Mouse (Mus musculus): ENCODE results near the gene Prune1. TPM values are rescaled to one million over a fixed set of nuclear protein-coding genes. Genes with fewer than 3 reads are reported as not detected.

The Prune1 gene
- 10 to 100 TPM; 36.5 to 38.3 TPM for total RNA-seq (2021)
- long read RNA-seq, experiment 1, transcript Prune1-201 (8 exons, 3,140 nt), result major isoform, 10 of 30 reads
- long read RNA-seq, experiment 1, partial matches to known transcripts, result 1 of 30 reads
- long read RNA-seq, experiment 1, other reads (novel, unspliced or antisense), result 19 of 30 reads
- long read RNA-seq, experiment 2, transcript Prune1-201 (8 exons, 3,140 nt), result major isoform, 36 of 67 reads
- long read RNA-seq, experiment 2, partial matches to known transcripts, result 4 of 67 reads
- long read RNA-seq, experiment 2, other reads (novel, unspliced or antisense), result 27 of 67 reads

DNA sequence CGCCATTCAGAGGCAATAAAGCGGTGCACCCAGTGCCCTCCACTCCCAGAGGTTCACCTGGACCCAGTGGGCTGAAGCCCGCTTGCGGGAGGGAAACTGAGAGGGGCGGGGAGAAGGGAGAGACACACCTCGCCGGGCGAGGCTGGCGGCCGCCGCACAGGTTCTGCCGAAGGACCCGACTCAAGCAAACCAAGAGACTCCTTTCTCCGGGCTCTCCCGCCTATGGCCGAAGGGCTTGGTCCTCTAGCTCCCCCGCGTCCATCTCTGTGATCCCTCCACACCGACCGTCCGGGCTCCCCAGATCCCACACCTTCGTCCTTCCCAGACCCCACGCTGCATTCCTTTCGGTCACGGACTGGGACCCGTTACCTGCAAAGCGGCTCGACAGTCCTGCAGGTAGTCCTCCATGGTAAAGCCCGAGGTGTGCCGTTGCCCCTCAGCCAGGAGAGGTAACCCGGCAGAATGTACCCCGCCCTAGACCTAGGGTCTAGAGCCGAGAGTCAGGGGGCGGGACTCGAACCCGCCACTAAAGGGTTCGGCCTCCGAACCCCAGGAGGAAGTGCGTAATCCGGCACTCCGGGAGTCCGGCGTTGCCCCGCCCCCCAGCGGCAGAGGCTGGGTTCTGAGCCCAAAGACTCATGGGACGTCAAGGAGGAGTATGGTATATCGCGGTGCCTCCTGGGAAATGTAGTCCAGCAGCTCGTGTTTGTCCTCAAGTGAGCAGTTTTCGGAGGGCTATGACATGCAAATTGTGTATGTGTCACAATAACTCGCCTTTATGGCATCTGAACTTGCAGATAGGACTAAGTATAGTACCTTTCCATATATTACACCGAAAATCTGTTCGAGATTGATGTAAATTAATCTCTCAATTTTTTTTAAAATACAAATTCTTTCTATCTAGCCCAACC is at the start of gene Prune1, which contains the start of gene Mindy1:
Gene Prune1 (minus strand): TSS at position 861 of the 911 bp plus-strand sequence.
Gene Mindy1 (plus strand): TSS at position 130 of the 911 bp plus-strand sequence.
- DNase-seq, result peak; percentile 98

DNA sequence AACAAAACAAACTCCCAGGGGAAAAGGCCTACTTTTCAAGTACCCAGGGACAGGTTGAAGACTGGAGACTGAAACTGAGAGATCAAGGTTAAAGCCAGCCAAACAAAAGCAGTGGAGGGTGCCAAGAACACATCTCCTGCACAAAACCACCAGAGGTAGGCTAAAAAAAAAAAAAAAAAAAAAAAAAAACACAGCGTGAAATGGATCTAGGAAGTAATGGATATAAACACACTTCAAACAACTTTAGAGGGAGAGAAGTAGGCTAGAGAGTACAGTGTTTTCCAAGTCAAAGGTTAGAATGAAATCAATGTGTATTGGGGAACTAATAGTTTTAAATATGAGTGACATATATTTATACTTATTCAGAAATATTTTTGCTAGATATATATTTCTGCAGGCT is 49.7 kb upstream of the Prune1 start:
- DNase-seq, result no peak

DNA sequence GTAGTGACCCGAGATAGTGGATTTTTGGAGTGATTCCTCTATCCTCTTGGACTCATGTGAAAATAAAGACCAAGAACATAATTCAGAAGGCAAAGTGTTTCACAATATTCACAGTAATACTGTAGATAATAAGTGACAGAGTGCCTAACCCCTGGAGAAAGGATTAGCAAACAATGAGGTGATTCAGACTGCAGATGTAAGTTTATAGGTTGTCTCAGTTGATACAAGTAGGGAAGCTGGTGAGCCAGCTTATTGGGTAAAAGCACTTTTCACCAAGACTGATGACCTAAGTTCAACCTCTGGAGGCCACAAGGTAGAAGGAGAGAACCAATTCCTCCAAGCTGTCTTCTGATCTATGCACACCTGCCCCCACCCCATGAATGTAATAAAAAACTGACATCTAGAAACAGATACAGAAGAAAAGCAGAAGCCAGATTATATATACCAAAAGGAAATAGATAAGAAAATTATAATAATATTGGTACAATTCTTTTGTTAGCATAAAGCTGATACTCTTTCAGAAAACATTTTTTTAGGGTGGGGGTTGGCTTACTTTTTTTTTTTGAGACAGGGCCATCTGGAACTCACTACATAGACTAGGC is 47.0 kb upstream of the Prune1 start:
- DNase-seq, result no peak

DNA sequence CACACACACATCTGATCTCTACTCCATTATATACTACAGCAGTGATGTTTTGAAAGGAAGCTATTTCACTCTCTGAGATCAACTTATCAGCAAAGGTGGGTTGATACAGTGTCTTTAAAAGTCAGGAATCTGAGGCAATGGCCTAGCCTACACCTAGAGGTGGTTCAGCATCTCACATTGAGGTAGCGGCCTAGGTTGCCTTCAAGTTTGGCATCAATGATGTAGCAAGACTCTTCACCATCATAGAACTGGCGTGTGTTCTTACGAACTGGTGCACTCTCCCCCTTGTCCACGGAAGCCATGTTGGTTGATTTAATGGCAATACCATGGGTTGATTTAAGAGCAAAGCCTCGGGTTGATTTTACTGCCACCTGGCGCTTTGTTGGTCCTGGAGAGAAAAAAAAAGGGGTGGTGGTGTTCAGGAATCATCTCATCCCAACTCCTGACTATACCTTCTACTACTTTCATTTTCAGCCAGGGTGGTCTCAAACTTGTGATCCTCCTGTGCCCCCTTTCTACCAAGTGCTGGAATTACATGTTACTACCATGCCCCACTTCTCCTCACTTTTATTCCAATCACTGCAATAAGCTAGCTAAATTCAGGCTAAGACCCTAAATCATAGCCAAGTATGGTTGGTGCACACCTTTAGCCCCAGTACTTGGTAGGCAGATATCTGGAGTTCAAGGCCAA is 42.7 kb upstream of the Prune1 start:
- no peak for DNase-seq

DNA sequence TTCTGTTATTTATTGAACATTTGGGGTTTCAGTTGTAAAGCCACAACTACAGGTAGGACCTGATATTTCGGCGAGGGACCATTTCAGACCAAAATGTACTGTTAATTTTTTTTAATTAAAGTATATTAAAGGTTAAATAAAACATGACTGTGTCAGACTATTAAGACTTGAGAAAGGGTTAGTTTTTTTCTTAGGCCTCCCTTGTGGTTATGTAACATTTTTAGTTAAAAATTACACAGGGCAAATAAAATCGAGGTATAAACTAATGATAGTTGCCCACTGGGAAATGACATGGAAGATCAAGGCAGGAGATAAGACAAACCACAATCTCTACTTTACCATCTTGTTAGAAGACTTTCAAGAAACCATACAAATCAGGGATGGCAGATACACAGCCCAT is 41.6 kb upstream of the Prune1 start:
- no peak for DNase-seq

DNA sequence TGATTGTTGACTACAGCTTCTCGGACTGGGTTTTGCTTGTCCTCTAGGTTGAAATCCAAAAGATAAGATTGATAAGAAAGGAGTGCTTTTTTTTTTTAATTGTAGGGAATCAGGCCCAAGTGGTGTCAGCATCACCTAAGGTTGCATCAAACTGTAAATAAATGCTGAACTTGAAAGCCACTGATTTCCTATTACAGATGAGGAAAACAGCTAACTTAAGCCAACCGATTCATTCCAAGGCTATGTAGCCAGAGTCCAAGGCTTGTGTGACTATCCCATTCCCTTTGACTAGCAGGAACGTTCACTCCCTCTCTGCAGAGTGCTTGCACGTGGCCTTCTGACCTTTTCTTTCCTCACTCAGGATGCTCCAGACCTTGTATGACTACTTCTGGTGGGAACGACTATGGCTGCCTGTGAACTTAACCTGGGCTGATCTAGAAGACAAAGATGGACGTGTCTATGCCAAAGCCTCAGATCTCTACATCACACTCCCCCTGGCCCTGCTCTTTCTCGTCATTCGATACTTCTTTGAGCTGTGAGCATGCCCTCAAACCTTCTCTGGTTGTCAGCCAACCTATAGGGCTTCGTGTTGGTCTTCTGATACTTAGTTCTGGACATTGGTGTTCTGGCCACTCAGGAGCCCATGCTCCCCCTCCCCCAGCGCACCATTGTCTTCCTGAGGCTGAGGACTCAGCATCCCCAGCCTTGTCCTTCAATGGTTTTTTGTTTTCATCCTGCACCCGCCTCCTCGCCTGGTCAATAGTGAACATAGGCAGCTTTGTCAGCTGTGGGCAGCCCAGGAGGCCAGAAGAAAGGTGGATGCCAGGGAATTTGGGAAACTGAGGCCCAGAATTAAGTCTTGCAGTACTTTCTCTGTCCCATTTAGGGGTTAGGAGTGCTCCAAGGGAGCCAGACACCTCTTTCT is 38.1 kb upstream of the Prune1 start:
- no peak for DNase-seq

DNA sequence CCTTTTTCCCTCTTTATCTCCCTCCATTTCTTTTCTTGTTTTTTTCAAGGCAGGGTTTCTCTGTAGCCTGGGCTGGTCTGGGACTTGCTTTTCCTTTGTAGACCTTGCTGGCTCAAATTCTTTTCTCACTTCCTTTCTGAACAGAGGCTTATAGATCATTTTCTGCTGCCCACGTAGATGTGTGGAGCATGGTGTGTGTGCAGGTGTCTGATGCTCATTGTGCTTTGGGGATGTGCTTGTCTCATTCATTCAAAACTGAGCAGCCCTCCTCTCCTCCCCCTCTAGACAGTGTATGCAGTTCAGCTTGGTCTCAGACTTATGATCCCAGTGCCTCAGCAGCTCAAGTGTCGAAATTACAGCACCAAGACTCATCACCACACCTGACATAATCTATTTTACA is 37.2 kb upstream of the Prune1 start:
- DNase-seq, result no peak

DNA sequence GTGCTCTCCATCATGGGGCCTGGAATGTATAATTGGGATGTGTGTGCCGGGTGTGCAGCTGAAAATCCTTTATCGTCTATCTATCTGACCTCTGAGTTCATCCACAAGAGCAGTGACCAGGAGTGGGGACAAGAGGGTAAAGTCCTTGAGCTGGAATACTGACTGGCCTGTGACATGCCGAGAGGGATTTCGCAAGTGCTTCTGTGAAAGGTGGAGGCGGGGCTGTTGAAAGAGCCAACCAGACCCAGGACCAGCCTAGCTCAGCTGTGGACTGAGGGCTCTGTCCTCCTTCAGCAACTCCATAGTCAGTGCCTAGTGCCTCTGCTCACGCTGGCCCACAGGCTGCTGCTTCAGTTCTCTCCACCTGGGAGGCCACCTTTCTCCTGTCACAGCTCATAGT is 36.7 kb upstream of the Prune1 start:
- peak; percentile 52 for DNase-seq

DNA sequence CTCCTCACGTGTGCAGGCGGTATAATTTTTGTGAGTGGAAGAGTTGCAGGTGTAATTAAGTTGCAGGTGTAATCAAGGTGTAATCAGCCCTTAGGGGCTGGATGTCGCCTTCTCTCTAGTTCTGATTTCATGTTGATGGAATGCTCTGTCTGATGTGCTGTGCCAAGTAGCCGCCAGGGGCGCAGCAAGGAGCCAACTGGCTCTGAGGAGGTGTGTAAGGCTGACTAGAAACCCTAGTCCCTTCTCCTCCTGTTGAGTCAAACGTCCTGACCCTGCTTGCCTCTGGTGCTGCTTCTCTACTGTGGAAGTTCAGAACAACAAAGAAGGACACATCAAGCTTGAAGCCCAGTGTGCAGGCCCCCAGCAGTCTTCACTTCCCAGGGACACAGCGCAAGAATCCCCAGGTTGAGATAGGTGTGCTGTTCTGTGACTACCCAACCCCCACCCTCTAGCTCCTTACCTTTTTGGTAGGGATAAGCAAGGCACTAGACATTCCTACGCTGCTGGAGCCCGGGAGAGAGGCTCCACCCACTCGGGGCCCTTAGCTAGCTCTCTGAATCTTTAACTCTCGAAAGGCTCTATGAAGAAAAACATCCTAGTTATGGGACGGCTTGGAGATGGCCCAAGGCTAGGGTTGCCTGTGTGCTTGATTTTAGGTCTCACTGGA is 35.7 kb upstream of the Prune1 start:
- DNase-seq, result peak; percentile 62

DNA sequence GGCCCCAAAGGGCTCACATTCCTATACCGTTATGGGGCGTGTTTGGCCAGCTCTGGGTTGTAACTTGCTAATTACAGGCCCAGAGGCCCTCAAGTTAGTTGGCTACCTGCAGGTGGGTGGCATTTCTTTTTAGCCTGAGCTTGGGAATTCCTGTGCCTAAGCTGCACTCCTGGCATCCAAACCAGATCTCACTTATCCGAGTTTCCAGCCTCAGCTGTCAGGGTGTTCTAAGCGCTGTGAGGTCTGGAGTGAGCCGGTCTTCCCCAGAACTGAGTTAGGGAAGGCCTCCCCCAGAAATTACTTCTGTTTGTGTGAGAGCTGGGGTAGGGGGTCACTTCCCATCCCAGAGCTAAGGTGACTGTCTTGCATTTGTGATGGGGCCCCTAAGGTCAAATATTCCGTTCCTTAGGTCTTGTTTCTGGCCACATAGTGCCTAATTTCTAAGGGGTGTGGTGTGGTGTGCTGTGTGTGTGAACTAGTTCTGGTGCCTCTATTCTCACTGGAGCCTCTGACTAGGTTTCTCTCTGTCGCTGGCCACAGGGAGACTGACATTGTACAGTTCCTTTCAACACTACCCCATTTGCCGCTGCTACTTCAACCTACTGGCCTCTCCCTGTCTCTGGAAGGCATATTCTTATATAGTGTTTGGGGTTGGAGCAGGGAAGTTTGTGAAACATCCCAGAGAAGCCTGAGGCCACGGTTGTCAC is 34.1 kb upstream of the Prune1 start:
- no peak for DNase-seq

DNA sequence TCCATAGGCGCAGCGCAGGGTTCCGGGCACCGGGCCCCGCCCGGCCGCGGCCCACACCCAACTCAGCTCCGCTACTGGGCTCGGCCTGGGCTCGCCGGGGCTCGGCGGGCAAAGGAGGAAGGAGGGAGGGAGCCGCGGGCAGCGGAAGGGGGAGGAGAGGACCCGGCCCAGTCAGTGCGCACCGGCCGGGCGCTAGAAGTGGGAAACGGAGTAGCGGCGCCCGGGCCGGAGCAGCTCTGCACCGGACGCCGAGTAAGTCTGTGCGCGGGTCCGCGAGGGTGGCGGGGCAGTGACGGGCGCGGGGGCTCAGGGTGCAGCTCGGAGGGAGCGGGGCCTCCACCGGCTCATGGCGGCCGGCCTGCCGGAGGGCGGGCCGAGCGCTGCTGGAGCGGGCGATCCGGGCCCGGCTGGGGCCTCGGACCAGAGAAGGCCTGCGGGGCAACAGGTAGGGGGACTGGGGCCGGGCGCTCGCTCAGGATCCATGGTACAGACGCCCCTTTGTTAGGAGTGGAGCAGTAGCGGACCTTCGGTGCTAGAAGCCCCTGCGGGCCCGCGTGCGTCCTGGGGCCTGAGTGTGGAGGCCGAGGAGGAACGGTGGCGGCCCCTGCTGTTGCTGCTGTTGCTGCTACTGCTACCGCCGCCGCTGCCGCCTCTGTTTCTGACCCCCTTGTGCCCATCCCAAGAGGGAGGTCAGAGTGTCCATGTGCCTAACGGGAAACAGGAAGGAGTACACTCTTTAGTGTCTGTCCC is 33.4 kb upstream of the Prune1 start:
- DNase-seq, result peak; percentile 93

DNA sequence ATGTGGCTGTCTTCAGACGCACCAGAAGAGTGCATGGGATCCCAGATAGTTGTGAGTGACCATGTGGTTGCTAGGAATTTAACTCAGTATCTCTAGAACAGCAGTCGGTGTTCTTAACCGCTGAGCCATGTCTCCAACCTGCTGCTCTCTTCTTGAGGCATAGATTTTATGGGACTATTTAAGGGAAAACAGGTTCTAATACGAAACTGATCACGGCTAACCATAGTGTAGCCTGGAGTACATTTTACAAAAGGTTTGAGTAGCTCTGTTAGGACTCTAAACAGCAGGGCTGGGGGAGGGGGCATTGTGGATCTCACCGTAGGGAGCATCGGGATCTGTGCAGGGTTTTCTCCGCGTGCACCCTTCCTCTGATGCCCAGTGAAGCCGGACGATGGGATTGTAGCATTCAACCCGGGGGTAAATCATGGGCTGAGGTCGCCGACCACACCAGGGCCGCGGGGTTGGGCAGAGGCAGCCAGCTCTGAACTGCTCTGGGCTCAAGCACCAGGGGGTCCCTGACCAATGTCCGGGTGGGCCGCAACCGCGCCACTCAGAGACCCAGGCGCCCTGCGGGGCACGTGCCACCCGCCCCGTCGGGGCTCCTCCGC is 32.7 kb upstream of the Prune1 start, which contains the start of gene Cers2:
Gene Cers2 (plus strand): TSS at position 306 of the 608 bp plus-strand sequence.
- DNase-seq, result no peak

DNA sequence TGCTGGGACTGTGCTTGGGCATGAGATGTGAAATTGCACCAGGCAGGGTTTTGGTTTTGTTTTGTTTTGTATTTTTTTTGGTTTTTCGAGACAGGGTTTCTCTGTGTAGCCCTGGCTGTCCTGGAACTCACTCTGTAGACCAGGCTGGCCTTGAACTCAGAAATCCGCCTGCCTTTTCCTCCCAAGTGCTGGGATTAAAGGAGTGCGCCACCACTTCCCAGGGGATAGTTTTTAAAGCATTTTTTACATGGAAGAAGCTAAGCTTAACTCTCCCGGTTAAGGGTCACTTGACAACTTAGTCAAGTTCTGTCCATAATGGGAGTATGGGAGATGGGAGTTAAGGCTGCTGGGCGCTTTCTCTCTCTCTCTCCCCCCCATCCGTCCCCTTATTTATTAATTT is 32.2 kb upstream of the Prune1 start:
- DNase-seq, result no peak

DNA sequence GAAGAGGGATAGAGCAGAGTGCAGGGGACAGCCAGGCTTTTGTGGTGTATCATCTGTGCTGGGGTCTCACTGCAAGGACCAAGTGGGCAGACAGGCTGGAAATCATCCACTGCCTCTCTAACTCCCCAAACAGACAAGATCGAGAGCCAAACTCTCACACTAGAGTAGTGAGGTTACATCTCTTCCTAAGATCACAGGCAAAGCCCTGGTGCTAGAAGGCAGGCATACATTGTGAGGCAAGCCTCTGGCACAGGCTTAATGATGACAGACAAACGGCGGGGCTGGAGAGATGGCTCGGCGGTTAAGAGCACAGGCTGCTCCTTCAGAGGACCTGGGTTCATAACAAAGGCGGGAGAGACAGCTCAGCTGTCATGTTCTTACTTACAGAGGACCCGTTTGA is 31.6 kb upstream of the Prune1 start:
- no peak for DNase-seq

DNA sequence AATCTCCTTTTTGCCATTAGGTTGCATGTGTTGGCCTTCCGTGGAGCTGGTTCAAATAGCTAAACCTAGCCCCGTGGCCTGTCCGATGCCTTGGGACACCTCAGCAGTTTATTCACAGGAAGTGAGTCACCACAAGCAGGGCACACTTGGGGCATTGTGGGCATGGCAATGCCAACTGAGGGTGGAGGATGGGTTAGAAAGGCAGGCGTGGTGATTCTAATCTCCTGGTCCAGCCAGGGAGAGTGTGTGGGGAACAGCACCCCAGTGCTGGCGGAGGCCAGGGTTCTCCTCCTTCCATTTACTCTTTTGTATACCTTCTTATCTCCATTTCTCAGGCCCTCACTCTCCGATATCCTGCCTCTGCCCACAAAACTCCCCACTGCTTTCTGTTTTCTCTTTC is 30.7 kb upstream of the Prune1 start:
- DNase-seq, result peak; percentile 39

DNA sequence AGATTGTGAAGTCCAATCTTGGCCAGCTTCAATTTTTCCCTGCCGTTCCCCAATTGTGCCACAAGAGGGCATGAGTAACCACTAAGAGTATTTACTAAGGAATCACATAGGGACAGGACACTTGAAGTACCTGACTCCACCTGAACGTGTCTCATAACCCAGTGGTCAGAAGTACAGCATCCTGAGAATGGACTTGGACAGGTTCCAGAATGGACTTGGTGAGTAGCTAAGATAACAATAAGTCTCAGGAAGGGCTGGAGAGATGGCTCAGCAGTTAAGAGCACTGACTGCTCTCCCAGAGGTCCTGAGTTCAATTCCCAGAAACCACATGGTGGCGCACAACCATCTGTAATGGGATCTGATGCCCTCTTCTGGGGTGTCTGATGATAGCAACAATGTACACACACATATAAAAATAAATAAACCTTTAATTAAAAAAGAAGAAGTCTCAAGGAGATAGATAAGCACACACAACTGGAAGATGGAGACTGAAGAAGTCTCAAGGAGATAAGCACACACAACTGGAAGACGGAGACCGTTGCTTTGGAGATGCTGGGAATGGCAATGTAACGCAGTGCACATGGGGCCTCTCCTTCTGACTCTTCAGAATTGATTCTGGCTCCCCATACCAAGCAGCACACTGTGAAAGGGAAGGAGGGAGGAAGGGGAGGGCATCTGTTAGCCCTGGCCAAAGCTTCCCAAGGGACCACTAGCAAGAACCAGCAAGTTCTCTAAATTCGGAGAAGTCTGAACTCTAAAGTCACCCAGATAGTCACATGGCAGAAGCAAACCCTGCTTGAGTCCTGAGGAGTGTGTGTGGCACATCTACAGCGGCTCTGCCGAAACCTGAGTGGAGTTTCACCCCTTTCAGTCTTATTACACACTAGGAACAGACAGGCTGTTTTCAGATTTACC is 29.3 kb upstream of the Prune1 start:
- no peak for DNase-seq

DNA sequence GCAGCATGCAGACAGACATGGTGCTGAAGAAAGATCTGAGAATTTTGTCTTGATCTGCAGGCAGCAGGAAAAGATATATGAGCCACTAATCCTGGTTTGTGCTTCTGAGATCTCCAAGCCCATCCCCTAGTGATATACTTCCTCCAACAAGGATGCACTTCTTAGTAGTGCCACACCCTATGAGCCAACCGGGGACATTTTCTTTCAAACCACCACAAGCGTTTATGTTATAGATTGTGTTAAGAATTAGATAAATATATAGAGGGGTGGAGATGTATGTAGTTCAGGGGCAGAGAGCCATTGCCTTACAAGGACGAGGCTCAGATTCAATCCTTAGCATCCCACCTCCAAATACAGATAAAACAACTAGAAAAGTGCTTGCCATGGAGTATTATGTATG is 28.6 kb upstream of the Prune1 start:
- no peak for DNase-seq

DNA sequence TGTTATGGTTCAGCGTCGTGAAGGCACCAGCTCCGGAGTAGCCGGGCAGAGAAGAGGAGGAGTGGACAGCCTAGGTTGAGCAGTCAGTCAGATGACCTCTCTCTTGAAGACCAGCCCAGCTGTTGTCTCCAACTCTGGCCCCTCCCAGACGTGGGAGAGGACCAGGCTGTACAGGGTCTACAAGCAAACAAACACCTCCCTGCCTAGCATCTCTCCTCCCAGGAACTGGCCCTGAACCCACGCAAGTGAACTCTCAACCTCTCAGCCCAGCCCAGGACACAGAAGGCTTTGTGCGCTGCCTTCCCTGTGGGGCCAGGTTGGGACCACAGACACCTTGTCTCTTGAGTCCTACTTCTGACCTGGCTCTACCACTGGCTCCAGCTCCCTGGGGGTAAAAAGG is 25.2 kb upstream of the Prune1 start, which contains the start of gene Anxa9:
Gene Anxa9 (minus strand): TSS at position 77 of the 400 bp plus-strand sequence.
- DNase-seq, result no peak

Data from gastrocnemius, postnatal 25 days (tissue).